Mouse (Mus musculus) heart, postnatal 0 days (tissue): ENCODE measurements around the gene Srp68.

Experiments
- CTCF ChIP-seq: IDR thresholded peaks from 2 replicates; pipeline ENCODE4 v1.5.1; 2016; ENCODE audit warnings: antibody characterized with exemption, control low read depth, low read depth
- EP300 ChIP-seq: IDR thresholded peaks from 2 replicates; pipeline ENCODE4 v1.6.1; 2016; ENCODE audit warnings: antibody characterized with exemption, low read depth

DNA sequence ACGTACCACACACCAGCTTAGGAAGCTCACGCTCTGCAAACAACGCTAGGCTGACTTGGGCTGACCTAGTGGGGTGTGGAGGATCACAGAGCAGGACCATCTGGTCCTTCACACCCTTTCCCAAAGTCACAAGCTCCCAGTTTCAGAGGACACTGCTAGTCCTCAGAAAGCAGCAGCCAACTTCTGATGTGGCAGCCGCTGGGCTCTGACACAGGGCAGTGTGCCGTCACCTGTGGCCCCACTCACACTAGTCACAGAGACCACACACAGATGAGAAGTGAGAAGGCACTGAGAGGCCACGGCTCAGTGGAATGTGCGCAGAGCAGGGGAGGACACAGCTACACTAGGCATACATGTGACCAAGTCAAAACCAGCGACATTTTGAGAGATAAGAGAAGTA, 23.1 kb downstream of the Srp68 start:
- TF ChIP-seq CTCF = no peak
- no peak for TF ChIP-seq EP300
